Mouse (Mus musculus) midbrain, postnatal 0 days (tissue): ENCODE data around the gene Pxn. TPM values are rescaled to one million over a fixed set of nuclear protein-coding genes. Genes with fewer than 3 reads are reported as not detected.

ENCODE experiments used
- ATAC-seq: fragments of 200-750 bp; cut with Nextera tagmentation; 2 replicates; pipeline ENCODE4 v1.8.0; 2017; ENCODE audit warnings: moderate number of reproducible peaks, mild to moderate bottlenecking, moderate TSS enrichment, moderate library complexity; ENCODE audit not compliant: low FRiP score
- DNase-seq: peaks from one replicate; pipeline ENCODE4 v3.0.0-alpha.2; 2015; ENCODE audit warnings: low spot score
- H3K27ac ChIP-seq: fragments of 300-500 bp; sonication (generic); 2 replicates; pipeline ENCODE4 v1.5.1; 2014; ENCODE audit warnings: low read depth, mild to moderate bottlenecking, low read length, mixed read lengths
- H3K27me3 ChIP-seq: fragments of 300-500 bp; sonication (generic); 2 replicates; pipeline ENCODE4 v1.6.1; 2014; ENCODE audit warnings: low read length, control low read depth, mixed read lengths; ENCODE audit not compliant: insufficient read depth
- H3K36me3 ChIP-seq: fragments of 300-500 bp; sonication (generic); 2 replicates; pipeline ENCODE4 v1.6.1; 2014; ENCODE audit warnings: low read length, control low read depth, mixed read lengths; ENCODE audit not compliant: insufficient read depth
- H3K4me1 ChIP-seq: fragments of 300-500 bp; sonication (generic); 2 replicates; pipeline ENCODE4 v1.6.1; 2014; ENCODE audit warnings: mild to moderate bottlenecking, control low read depth, antibody characterized with exemption, low read length, mixed read lengths; ENCODE audit not compliant: insufficient read depth
- H3K4me2 ChIP-seq: fragments of 300-500 bp; sonication (generic); 2 replicates; pipeline ENCODE4 v1.6.1; 2014; ENCODE audit warnings: low read depth, mild to moderate bottlenecking, low read length, mixed read lengths; ENCODE audit not compliant: poor library complexity, severe bottlenecking
- H3K4me3 ChIP-seq: fragments of 300-500 bp; sonication (generic); 2 replicates; pipeline ENCODE4 v1.5.1; 2014; ENCODE audit warnings: low read depth, mild to moderate bottlenecking, low read length, moderate library complexity
- H3K9ac ChIP-seq: fragments of 300-500 bp; sonication (generic); replicated peaks from 2 replicates; pipeline ENCODE4 v1.6.1; 2014; ENCODE audit warnings: mild to moderate bottlenecking, low read length, moderate library complexity, mixed read lengths; ENCODE audit not compliant: poor library complexity, severe bottlenecking
- H3K9me3 ChIP-seq: fragments of 300-500 bp; sonication (generic); 2 replicates; pipeline ENCODE4 v1.6.1; 2016; ENCODE audit warnings: low read length, control low read depth
- CTCF ChIP-seq: IDR thresholded peaks from 2 replicates; pipeline ENCODE4 v1.5.1; 2016; ENCODE audit warnings: antibody characterized with exemption, mild to moderate bottlenecking
- WGBS: fragments of 180-500 bp; shearing (Covaris S2); extraction: QIAGEN DNeasy Blood & Tissue Kit; methylation state at CpG from one replicate; pipeline ENCODE4 v1.1.7; 2014; 5-methylcytosine and 5-hydroxymethylcytosine counted together
- polyA plus RNA-seq: library from polyadenylated mRNA; unstranded; fragments of >200 nt; fragmentation: Nextera tagmentation; extraction: Ambion mirVana; gene quantifications from 2 replicates; pipeline ENCODE4 v1.2.1, GENCODE M21; 2015
- total RNA-seq: library from RNA; depleted of rRNA; stranded (reverse); fragments of >200 nt; gene quantifications from 2 replicates; pipeline ENCODE4 v1.2.3, GENCODE M21; 2014

Pxn gene
- total and polyA plus RNA-seq, 2 experiments from 2014 or later, result 15.9 to 39.4 TPM

DNA sequence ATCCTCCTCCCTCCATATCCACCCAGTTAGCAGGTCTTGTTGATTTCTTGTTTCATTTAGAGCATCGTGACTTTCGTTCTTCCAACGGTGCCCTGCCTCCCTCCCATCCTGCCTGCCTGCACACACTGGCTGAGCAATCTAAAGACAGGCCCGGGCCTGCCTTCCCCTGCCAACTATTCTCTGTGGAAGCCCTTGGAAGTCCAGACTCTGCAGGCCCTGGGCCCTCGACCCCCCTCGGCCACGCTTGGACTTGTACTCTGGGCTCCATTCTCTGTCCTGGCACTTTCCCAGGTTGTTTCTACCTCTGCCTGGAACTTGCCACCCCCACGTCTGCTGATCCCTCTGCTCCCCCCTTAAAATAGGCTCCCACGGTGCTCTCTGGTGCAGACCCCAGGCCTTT lies 19.5 kb downstream of the Pxn start:
- DNase-seq (peak; percentile 28), ATAC-seq (no peak)
- no peaks in the 10 kb centered on the region for H3K27me3 ChIP-seq
- no peak overlapping the region for H3K27ac ChIP-seq
- no peak overlapping the region for H3K4me2 ChIP-seq
- H3K4me3 ChIP-seq, result no peak overlapping the region
- H3K36me3 ChIP-seq, result peaks cover 2% of the 10 kb centered on the region; the same call in 1 of the 2 replicates
- no peak overlapping the region for H3K9ac ChIP-seq
- no peaks in the 10 kb centered on the region for H3K4me1 ChIP-seq
- TF ChIP-seq CTCF, result no peak
- WGBS, result 72% methylated on average over 9 of the region's 9 CpGs
- no peaks in the 10 kb centered on the region for H3K9me3 ChIP-seq

GRCm38 (mm10) chr5:115526456-115527202 lies 20.2 kb downstream of the Pxn start:
- Histone ChIP-seq H3K4me2 (no peak overlapping the region), H3K27ac (no peak overlapping the region), H3K4me1 (no peaks in the 10 kb centered on the region), H3K9ac (no peak overlapping the region), H3K4me3 (no peak overlapping the region), H3K9me3 (no peaks in the 10 kb centered on the region), H3K36me3 (peaks cover 2% of the 10 kb centered on the region; the same call in 1 of the 2 replicates), H3K27me3 (no peaks in the 10 kb centered on the region)
- no peak for TF ChIP-seq CTCF
- 85% methylated on average over 17 of the region's 17 CpGs for WGBS
- no peak for ATAC-seq
- no peak for DNase-seq

DNA sequence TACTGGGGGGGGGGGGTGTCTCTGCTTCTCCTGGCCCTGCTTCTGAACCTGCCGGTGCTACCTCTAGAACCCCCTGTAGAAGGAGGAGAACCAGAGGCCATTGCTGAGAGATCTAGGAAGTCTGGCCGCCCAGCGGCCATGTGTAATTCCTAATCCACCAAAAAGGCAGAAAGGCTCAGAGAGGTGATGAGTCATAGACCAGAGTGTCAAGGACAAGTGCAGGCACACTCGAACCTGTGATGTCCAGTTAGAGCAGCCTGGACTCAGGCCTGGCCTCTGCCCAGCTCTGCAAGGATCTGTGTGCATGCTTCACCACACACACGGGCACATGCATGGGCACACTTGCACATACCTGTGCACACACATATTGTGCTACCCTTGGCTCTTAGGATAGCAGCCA lies 21.7 kb downstream of the Pxn start:
- Histone ChIP-seq H3K4me1 (no peaks in the 10 kb centered on the region), H3K9me3 (no peaks in the 10 kb centered on the region), H3K36me3 (peaks cover 2% of the 10 kb centered on the region; the same call in 1 of the 2 replicates), H3K27me3 (no peaks in the 10 kb centered on the region), H3K27ac (no peak overlapping the region), H3K9ac (no peak overlapping the region), H3K4me2 (no peak overlapping the region), H3K4me3 (no peak overlapping the region)
- TF ChIP-seq CTCF, result no peak
- no peak for DNase-seq
- ATAC-seq, result no peak
- WGBS, result 89% methylated on average over 5 of the region's 5 CpGs

- no peak for ATAC-seq
- no peak overlapping the region for H3K9ac ChIP-seq
Measured at GRCm38 (mm10) chr5:115529364-115529741, 22.9 kb downstream of the Pxn start.

GRCm38 (mm10) chr5:115529742-115530446 lies 23.4 kb downstream of the Pxn start:
- Histone ChIP-seq H3K4me1 (0 out of 2 replicates have a peak, but pooled peaks cover under 1% of the 10 kb centered on the region), H3K36me3 (peaks cover 2% of the 10 kb centered on the region; the same call in 1 of the 2 replicates), H3K4me3 (no peak overlapping the region), H3K9ac (no peak overlapping the region), H3K27ac (peak overlapping the region; percentile 43; the same call in 1 of the 2 replicates), H3K27me3 (no peaks in the 10 kb centered on the region), H3K4me2 (no peak overlapping the region), H3K9me3 (no peaks in the 10 kb centered on the region)
- ATAC-seq (no peak), DNase-seq (no peak)
- WGBS, result 70% methylated on average over 7 of the region's 7 CpGs
- no peak for TF ChIP-seq CTCF

More at GRCm38 (mm10) chr5:115529364-115529741, 22.9 kb downstream of the Pxn start:
- 76% methylated on average over 8 of the region's 8 CpGs for WGBS
- TF ChIP-seq CTCF, result no peak
- H3K4me3 ChIP-seq, result no peak overlapping the region
- H3K4me2 ChIP-seq, result no peak overlapping the region
- no peak for DNase-seq
- peak overlapping the region; percentile 43; the same call in 1 of the 2 replicates for H3K27ac ChIP-seq
- H3K9me3 ChIP-seq, result no peaks in the 10 kb centered on the region
- H3K27me3 ChIP-seq, result no peaks in the 10 kb centered on the region
- H3K4me1 ChIP-seq, result no peaks in the 10 kb centered on the region
- peaks cover 2% of the 10 kb centered on the region; the same call in 1 of the 2 replicates for H3K36me3 ChIP-seq

DNA sequence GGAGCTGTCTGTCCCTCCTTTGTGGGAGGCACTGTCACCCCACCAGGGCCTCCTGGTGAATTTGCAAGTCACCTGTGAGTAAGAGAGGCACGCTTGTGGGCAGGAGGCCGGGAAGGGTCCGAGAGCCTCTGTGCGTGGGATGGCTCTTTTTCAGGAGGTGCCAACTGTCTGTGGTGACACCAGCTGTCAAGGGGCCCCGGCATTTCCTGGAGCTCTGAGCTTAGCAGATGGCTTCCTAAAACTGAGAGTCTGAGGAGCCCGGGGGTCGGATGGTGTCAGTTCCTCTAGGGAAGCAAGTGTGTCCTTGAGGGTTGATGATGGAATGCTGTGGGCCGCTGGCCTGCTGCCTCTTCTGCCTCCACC lies 24.0 kb downstream of the Pxn start:
- peak overlapping the region; percentile 43; the same call in 1 of the 2 replicates for H3K27ac ChIP-seq
- 86% methylated on average over 8 of the region's 8 CpGs for WGBS

More for the DNA sequence above, 24.0 kb downstream of the Pxn start:
- no peak for ATAC-seq
- DNase-seq, result no peak
- no peaks in the 10 kb centered on the region for H3K27me3 ChIP-seq
- H3K36me3 ChIP-seq, result peaks cover 2% of the 10 kb centered on the region; the same call in 1 of the 2 replicates
- H3K4me2 ChIP-seq, result no peak overlapping the region
- no peak for TF ChIP-seq CTCF
- no peak overlapping the region for H3K9ac ChIP-seq
- 0 out of 2 replicates have a peak, but pooled peaks cover 2% of the 10 kb centered on the region for H3K4me1 ChIP-seq
- no peaks in the 10 kb centered on the region for H3K9me3 ChIP-seq
- no peak overlapping the region for H3K4me3 ChIP-seq
